Mouse (Mus musculus) common myeloid progenitor, adult 5-6 weeks (primary cell): ENCODE measurements around the gene Wnt6. TPM values are rescaled to one million over a fixed set of nuclear protein-coding genes. Genes with fewer than 3 reads are reported as not detected.
"Not testable (repeated sequence)": the region's sequence is repeated elsewhere in the genome, so short reads cannot be mapped to it uniquely, and the experiment has no call there.

Experiments
- ATAC-seq: replicated peaks from 2 replicates; pipeline ENCODE4 v1.8.0; 2016; ENCODE audit warnings: low read depth, mild to moderate bottlenecking, moderate TSS enrichment, inconsistent platforms; ENCODE audit not compliant: poor library complexity, severe bottlenecking
- total RNA-seq: library from RNA; stranded (forward); fragments of 200-1000, 187-1606 nt; gene quantifications from 2 replicates; pipeline ENCODE4 v1.2.3, GENCODE M21; 2017

Wnt6 gene
- total RNA-seq, 1 experiment from 2014 or later = not detected

DNA sequence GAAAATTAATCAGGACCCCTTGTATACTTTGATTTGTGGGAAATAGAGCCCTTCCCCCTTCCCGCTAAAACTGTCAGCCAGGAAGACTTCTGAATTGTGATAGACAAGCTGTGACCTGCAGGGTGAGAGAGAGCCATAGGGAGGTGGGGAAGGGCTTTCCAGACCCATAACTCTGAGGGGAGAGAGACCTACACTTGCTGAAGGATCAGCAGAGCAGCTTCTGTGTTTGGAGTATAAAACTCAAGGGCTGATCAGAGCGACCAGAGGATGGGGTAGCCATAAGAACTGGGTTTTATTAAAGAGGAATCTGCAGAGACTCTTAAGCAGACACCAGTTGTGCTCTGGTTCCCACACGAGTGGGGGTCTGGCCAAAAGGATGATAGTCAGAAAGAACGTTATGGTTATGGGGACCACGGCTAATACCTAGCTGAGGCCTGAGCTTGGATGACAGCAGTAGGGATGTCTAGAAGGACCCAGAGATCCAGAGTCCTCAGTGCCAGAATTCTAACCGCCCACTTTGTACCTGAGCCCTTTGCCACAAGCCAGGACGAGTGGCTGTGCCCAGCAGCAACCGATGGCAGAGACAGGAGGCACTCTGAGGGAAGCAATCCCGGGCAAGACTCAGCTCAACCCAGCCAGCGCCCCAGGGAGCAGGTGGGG, 32.6 kb downstream of the Wnt6 start:
- no peak for ATAC-seq

DNA sequence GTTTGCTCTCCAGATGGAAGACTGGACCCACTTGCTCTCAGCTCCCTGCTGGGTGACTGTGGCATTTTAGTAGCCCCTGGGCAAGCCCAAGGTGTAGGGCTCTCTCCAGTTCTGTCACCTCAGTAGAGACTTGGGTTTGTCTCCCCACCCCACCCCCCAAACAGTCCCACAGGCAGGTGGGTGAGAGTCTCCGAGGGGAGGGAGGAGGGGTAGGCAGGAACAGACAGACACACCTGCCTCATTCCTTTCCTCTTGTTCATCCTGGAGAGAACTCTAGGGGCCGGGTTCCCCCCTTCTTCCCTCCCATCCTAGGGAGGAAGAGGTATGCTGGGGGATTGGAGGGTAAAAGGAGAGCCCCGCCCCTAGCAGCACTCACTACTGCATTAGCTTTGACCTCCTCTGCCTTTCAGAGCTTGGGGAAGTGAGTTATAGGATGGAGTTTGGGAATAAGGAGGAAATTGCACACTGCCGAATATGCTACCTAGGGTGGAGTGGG, 33.7 kb downstream of the Wnt6 start:
- no peak for ATAC-seq

DNA sequence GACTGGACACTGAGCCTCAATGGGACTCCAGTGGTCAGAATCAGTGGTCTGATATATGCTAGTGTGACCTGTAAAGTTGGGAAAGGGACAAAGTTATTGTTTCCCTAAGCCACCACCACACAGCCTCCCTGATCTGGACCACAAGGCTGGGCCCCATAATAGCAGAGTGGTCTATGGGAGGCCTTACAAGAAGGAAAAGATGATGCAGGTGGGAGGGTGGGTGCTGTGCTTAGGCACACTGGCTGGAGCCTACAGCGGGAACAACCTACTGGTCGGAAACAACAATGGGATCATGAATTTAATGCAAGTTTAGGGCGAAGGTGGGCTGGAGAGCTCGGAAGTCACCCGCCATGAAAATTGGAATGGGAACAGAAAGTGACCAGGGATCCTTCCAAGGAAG, 34.2 kb downstream of the Wnt6 start:
- no peak for ATAC-seq

DNA sequence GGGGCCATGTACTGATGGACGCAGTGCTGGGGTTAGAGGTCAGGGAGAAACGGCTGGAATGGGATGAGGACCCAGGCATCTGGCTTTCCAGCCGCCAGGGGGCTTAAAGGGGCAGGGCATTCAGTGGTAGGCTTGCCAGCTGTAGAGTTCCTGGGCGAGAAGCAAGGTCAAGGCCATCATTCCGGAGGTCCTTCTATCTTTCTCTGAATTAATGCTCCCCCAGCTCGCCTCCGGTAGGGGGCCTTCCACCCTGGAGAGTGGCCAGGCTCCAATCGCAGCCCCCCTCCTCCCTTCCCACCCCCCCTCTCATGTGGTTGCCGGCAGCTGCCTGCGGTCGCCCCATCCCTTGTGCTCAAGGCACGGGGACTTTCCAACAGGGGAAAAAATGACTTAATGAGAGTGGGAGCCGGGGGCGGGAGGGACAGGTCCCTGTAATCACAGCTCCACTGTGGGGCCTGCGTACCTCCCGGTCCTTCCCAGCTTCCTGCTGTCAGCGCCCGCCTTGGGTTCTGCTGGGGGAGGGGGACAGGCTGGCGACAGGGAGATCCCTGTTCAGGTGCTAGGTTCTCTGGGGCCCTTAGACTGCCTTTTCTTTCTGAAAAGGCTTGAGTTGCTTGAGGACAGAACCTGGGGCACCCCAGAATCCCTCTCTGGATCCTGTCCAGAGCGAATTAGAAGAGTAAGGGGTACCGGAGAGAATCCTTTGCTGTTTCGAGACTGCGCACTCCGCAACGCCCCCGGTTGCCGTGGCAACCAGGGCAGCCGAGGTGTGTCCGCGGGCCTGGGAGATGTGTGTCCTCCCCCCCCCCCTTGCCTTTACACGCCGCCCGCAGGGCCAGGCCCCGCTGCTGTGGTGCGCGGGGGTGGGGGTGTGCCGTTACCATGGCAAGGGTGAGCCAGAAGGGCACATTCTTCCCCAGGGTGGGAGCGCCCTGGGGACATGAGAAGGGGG, 34.9 kb downstream of the Wnt6 start:
- peak; percentile 50 for ATAC-seq

DNA sequence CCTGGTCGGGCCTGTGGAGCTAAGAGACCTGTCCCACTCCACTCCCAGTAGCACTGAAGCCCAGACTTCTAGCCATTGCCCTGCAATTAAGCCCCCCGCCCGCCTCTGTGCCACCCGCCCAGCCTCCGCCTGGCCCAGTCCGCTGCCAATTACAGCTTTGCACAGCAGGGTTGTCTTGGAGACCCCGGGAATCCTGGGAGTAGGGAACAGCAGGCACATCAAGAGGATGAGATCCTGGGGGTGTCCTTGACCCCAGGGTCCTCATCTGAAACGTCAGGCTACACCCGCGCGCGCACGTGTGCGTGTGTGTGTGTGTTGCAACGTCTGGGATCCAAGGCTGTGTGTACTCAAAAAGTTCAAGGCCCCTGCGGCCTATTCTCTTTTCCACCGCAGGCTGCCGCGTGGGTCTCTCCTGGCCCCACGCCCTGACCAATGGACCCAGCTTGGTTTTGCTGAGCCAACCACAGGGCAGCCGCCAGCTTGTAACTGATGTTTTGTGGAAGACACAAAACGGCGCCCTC, 35.9 kb downstream of the Wnt6 start:
- no peak for ATAC-seq

DNA sequence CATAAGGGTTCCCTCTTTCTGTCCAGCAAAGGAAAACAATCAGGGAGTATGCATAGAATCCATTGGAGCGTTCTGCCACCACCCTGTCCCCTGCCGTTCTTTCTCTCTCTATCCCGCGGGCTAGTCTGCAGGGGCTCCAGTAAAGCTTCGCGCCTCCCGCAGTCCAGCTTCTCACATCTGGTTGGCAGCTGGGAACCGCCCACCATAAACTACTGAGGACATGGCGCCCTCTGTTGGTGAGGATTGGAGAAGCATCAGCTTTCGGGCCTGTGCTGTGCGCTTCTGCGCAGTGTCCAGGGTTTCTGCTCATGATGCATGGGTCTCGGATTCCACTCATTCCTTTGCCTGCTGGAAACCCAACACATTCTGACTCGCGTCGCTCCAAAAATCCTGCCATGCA, 36.4 kb downstream of the Wnt6 start:
- ATAC-seq = peak; percentile 72

DNA sequence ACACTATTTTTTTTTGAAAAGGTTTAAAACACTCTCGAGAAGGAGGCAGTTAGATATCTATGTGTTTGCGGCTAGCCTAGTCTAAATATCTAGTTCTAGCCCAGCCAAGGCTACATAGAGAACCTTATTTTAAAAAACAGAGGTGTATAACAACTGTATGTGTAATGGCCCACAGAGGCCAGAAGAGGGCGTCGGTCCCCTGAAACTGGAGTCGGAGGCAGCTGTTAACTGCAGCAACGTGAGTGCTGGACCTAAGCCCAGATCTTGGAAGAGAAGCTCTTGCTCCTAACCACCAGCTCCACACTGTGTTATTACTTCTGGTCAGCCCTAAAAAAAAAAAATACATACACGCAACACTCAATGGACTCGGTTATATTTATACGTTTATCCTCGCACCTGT, 37.3 kb downstream of the Wnt6 start:
- ATAC-seq = no peak

DNA sequence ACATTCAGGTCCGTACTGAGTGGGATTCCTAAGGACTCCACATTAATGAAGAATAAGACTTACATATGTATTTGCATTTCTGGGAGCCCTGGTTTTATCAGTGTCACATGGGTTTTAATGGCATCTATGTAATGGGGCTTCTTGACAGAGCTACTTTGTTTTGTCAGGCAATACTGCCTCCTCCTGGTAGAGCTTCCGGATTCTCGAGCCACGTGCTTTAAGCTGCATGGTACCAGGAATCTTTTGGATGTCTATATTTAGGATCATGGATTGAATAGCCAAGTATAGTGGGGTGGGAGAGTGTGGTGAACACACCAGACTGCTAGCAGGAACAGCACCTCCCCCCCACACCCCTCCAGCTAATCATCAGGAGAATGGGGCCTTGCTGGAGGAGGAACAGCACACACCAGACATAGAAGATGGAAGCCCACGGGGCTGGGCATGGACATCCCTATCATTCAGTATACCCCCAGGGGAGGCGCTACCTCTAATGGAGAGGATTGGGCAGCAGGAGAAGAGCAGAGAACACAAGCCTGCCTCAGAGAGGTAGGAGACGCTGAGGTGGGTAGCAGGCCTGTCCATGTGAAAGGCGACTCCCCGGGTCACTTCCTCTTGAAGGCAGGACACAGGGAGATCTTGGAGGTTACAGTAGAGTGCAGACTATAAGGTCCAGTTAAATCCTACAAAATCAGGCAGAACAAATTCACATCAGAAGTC, 43.4 kb downstream of the Wnt6 start:
- no peak for ATAC-seq

DNA sequence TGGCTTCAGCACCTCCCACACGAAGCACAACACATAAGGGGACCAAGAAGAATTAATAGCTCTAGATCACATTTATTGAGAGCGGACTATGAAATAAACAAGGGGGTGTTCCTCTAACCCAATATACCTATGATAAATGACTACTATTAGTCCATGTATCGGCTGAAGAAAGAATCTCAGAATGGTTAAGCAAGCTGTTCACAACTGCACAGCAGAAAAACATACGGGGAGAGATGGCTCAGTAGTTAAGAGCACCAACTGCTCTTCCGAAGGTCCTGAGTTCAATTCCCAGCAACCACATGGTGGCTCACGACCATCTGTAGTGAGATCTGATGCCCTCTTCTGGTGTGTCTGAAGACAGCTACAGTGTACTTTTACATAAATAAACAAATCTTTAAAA, 44.3 kb downstream of the Wnt6 start:
- ATAC-seq = not testable (repeated sequence)

DNA sequence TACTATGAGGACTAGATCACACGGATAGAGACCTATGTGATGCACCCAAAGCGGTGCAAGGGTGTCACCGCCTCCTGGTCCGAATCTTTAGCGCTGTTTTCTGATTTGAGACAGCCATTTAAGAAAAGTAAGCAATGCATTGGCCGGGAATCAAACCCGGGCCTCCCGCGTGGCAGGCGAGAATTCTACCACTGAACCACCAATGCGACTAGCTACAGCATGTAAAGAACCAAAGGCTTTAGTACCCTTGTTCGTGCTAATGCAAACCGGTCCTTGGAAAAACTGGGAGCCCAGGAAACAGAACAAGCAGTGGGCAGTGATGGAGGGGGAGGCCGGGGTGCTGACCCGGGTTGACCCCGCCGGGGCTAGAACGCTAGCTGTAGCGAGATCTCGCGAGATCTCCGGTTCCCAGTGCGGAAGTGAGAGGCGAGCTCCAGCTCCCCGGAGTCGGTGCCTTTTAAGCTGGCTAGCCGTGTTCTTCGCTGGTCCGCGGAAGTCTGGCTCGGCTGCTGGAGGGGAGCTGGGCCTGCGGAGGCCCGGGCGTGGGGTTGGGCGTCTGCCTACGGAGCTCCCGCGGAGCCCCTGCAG, 45.0 kb downstream of the Wnt6 start:
- ATAC-seq = peak; percentile 94

DNA sequence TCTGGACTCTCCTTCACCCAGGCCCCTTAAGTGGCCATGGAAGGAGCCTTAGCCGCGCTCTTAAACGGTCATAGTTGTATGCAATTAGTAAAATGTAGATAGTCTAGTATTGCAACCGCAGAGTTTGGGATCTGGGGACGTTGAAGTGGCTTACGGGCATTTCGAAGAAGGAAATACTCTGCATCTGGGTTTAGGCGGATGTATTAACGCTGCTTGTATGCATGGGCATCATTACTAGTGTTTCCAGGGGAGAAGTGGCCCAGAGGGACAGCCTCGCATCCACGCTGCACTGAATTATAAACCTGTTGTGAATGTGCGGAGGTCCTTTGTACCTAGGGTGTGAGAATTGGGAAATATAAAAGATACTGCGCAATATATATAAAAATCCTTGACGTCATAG, 45.5 kb downstream of the Wnt6 start:
- peak; percentile 20 for ATAC-seq

DNA sequence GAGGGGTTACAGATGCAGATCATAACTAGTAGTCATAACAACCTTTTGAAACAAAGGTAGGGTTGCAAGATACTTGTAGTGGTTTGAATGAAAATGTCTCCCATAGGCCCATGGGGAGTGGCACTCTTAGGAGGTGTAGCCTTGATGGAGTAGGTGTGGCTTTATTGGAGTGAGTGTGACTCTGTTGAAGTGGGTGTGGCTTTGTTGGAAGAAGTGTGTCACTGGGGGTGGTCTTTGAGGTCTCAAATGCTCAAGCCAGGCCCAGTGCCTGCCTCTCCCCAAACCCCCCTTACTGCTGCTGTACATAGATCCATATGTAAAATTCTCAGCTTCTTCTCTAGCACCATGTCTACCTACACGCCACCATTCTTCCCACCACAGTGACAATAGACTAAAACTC, 46.8 kb downstream of the Wnt6 start:
- ATAC-seq = no peak

DNA sequence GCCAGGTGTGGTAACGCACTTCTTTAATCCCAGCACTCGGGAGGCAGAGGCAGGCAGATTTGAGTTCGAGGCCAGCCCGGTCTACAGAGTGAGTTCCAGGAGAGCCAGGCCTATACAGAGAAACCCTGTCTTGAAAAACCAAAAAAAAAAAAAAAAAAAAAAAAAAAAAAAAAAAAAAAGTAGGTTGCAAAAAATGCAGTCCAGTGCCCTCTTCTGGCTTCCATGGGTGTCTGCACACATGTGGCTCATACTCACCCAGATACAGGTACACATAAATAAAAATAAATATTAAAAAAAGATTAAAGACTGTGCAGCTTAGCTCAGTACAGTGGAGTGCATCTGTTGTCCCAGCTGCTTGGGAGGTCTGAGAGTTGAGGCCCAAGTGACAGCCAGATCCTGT, 51.9 kb downstream of the Wnt6 start:
- not testable (repeated sequence) for ATAC-seq

DNA sequence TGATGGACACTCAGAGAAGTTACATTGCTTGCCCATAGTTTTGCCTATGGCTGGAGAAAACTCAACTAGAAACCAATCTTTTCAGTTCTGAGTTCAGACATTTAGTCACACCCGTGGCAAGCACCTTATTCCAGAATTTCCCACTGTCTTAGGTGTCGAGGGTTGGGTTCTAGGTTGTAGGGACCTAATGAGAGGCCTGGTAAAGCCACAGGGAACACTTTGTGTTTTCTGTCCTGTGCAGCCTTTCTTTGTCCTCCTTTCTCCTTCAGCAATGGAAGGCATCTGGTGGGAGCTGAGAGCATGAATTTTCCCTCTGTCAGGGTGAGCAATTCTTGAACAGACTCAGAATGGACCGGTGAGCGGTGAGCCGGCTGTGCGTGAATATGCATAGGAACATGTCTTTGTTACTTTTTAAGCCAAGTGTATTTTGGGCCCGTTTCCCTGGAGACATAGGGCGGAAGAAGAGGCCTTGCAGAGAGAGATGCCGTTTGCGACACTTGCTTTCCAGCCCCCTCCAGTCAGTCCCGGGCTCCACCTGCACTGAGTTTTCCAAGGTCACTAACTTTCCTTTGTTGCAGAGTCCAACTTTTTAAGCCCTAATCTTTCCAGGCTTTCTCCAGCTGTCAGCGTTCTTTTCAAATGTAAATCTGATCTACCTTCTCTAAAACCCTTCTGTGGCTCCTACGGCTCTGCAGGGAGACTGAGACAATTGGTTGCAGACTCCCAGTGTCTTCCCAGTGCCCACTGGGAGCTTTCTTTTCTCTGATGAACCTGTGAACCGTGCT, 53.0 kb downstream of the Wnt6 start:
- ATAC-seq = no peak

DNA sequence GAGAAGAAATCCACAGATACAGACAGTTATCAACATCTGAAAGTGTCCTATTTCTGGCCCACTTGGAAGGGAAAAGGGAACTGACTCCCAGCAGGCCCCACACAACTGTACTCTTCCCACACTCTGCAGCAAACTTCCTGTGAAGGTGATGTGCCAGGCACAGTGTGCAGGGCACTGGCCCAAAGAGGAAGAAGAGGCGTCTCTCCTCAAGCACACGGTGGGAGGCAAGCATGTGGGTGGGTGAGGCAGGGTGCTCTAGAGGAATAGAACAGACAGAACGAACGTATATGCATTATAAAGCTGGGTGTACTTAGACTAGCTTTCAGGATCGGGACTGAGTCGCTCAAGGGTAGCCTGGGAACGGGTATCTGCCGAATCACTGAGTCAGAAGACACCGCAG, 58.4 kb downstream of the Wnt6 start:
- ATAC-seq = peak; percentile 56; the same call in 1 of the 2 replicates

DNA sequence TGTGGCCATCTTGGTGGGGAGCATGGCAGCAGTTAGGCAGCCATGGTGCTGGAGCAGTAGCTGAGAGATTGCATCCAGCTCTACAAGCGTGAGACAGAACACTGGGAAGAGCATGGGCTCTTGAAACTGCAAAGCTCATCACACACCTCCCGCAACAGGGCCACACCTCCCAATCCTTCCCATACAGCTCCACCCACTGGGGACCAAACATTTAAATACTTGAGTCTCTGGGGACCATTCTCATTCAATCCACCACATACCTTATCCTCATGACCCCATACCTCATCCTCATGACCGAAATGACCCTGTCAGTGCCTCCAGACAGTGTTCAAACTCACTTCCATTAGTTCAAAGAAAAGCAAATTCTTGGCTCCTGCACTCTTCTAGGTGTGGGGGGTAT, 61.6 kb downstream of the Wnt6 start:
- no peak for ATAC-seq
